12 mouse cellular contexts compared by ENCODE assay signal in the genomic region with DNA sequence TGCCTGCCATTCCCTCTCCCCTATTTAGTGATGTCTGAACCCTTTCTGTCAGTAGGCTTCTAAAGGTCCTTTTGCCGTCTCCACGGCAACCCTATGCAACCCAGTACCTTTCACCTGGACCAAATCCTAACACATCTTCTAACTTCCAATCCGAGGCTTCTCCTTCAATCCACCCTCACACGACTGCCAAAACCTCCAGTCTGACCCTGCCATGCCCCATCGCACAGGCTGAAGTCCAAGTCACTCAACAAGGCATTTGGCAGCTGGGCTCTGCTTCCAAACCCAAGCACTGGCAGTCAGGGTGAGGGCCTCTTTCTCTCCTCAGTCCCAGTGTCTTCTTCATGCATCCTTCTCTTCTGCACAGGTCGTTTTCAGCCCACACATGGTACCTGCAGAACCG.
A peak's percentile ranks its signal among the peaks of the same experiment; 100 is the strongest.
DNase-seq lines count a peak whose midpoint lies in the region; TF ChIP-seq lines count a peak whose summit lies in the region.
"Had no signal": no experiment of that assay in that cellular context is flagged by ENCODE, and none has a peak within 500 bp of the region (broad histone marks: within the 10 kb centered on the region; RNA-seq: fewer than 3 reads in every experiment).

No protein-coding gene starts in this region.

- H3K4me3 ChIP-seq in liver, adult 2 months (ENCODE audit: insufficient read depth, low read depth, low read length): no peak overlapping the region
- H3K4me3 ChIP-seq in layer of hippocampus, adult 2 months: no peak overlapping the region
- H3K4me3 ChIP-seq: heart, embryonic 13.5 days had no signal

- DNase-seq in cerebellum, adult 18-20 months: peak; percentile 42
- no peak for DNase-seq in cerebellum, adult 11 months
- DNase-seq in liver, adult 2 months (ENCODE audit: extremely low read depth, low read depth, low spot score): peak; percentile 100
- DNase-seq in liver: no peak
- DNase-seq in heart, postnatal 14 days: peak; percentile 49 to 65
- DNase-seq in kidney, postnatal 25 days: peak; percentile 85 to 95
- DNase-seq in embryo, embryonic 9.5 days (ENCODE audit: extremely low spot score): no peak
- DNase-seq in layer of hippocampus, adult 2 months (ENCODE audit: low spot score in 2 of 2): no peak
- DNase-seq: B cell, adult 2 months; thymus, postnatal 14 days had no signal

- H3K4me1 ChIP-seq in liver, adult 2 months (ENCODE audit: control insufficient read depth, insufficient read depth, low read length): peaks cover 29% of the 10 kb centered on the region
- H3K4me1 ChIP-seq: heart, embryonic 13.5 days had no signal

- H3K27ac ChIP-seq in liver, adult 2 months (replicated peaks; ENCODE audit: insufficient read depth, low read depth, low read length): peak overlapping the region; percentile 96
- H3K27ac ChIP-seq in layer of hippocampus, adult 2 months: no peak overlapping the region
- H3K27ac ChIP-seq: heart, embryonic 13.5 days; liver, embryonic 14.5 days had no signal

- H3K36me3 ChIP-seq in liver, adult 2 months (ENCODE audit: control insufficient read depth, insufficient read depth, low read length): no peaks in the 10 kb centered on the region
- H3K36me3 ChIP-seq: heart, embryonic 13.5 days had no signal

- 0 out of 2 replicates have a peak, but pooled peaks have one; percentile 40 for TF ChIP-seq POLR2A in liver, adult 2 months (IDR thresholded peaks at IDR 0.05; ENCODE audit: extremely low read depth, insufficient read depth, low read length)

- H3K27me3 ChIP-seq in liver, adult 2 months (ENCODE audit: control insufficient read depth, insufficient read depth, low read length): no peaks in the 10 kb centered on the region
- H3K27me3 ChIP-seq: heart, embryonic 13.5 days had no signal

- intact Hi-C loops in heart, postnatal 14 days (cut with DNase I): no loop called here

- peak overlapping the region; percentile 43; the same call in 1 of the 2 replicates for H3K9ac ChIP-seq in liver, adult 2 months (ENCODE audit: low read depth, low read length)
- H3K9ac ChIP-seq: heart, embryonic 13.5 days; liver, embryonic 14.5 days had no signal

- no peak for TF ChIP-seq CTCF in liver, adult 2 months (IDR thresholded peaks at IDR 0.05; ENCODE audit: low read depth, low read length)
- no peak for TF ChIP-seq CTCF in layer of hippocampus, adult 2 months (conservative IDR thresholded peaks at IDR 0.05)

- H3K79me2 ChIP-seq in liver, adult 2 months (ENCODE audit: control insufficient read depth, insufficient read depth, low read length): no peaks in the 10 kb centered on the region

- WGBS in liver, adult 2 months: 24% methylated on average over 7 of the region's 7 CpGs

Comparison
In these comparisons a context has a peak if more than half of its experiments do, and no peak if none do; other contexts are left out.
1. DNase-seq: peak in cerebellum, adult 18-20 months (2 of 2), liver, adult 2 months (single experiment), heart, postnatal 14 days (2 of 2) and kidney, postnatal 25 days (2 of 2); none in cerebellum, adult 11 months (single experiment), liver (single experiment), embryo, embryonic 9.5 days (single experiment) and layer of hippocampus, adult 2 months (0 of 2).